Mouse (Mus musculus) G1E (cell line): ENCODE measurements around the gene Abcd1. TPM values are rescaled to one million over a fixed set of nuclear protein-coding genes. Genes with fewer than 3 reads are reported as not detected.

Source experiments
- ATAC-seq: 2 replicates; pipeline ENCODE4 v1.8.0; 2016; ENCODE audit warnings: mild to moderate bottlenecking; ENCODE audit not compliant: insufficient number of reproducible peaks, poor library complexity, low FRiP score, severe bottlenecking; ENCODE audit errors: extremely low read depth
- DNase-seq: peaks from one replicate; pipeline ENCODE4 v3.0.0; 2012; ENCODE audit warnings: low spot score
- H3K27me3 ChIP-seq: 2 replicates; pipeline ENCODE4 v1.6.1; 2012; ENCODE audit warnings: mild to moderate bottlenecking, low read length, inconsistent platforms; ENCODE audit not compliant: insufficient read depth
- H3K36me3 ChIP-seq: replicated peaks from 2 replicates; pipeline ENCODE3; 2012; ENCODE audit warnings: mild to moderate bottlenecking, inconsistent platforms
- H3K4me1 ChIP-seq: 2 replicates; pipeline ENCODE4 v1.6.1; 2012; ENCODE audit warnings: low read depth, low read length, inconsistent platforms, mixed read lengths; ENCODE audit not compliant: insufficient read depth
- H3K4me3 ChIP-seq: 2 replicates; pipeline ENCODE4 v1.5.1; 2012; ENCODE audit warnings: low read depth, mild to moderate bottlenecking, inconsistent platforms, low read length, moderate library complexity, mixed read lengths
- H3K9me3 ChIP-seq: replicated peaks from 2 replicates; pipeline ENCODE4 v1.6.1; 2012; ENCODE audit warnings: inconsistent platforms
- CTCF ChIP-seq: IDR thresholded peaks from 2 replicates; pipeline ENCODE4 v1.5.1; 2012; ENCODE audit warnings: low read depth, low read length, inconsistent platforms, mixed read lengths
- GATA1 ChIP-seq: IDR thresholded peaks from 2 replicates; pipeline ENCODE4 v1.6.1; 2012; ENCODE audit warnings: borderline replicate concordance, low read length, inconsistent platforms, mixed read lengths
- GATA2 ChIP-seq: IDR thresholded peaks from 2 replicates; pipeline ENCODE4 v1.6.1; 2012; ENCODE audit warnings: low read depth, low read length, inconsistent platforms, borderline replicate concordance
- POLR2AphosphoS5 ChIP-seq: IDR thresholded peaks from 2 replicates; pipeline ENCODE4 v1.6.1; 2012; ENCODE audit warnings: low read depth, low read length, inconsistent platforms; ENCODE audit not compliant: insufficient replicate concordance
- TAL1 ChIP-seq: conservative IDR thresholded peaks from 2 replicates; pipeline ENCODE4 v1.6.1; 2012; ENCODE audit warnings: low read depth, low read length, inconsistent platforms, mixed read lengths
- polyA plus RNA-seq: library from polyadenylated mRNA; stranded (reverse); fragments of >175 nt; gene quantifications from 2 replicates; pipeline ENCODE4 v1.2.3, GENCODE M21; 2012
- total RNA-seq, 2 experiments: library from RNA; stranded (forward) in 1 of 2; stranded (reverse) in 1 of 2; fragments of 200-1000 nt in 1 of 2; fragments of >200 nt in 1 of 2; fragmentation: Nextera tagmentation in 1 of 2; gene quantifications; 2 replicates each; pipeline ENCODE4 v1.2.3; 2014 to 2017

The Abcd1 gene
- total and polyA plus RNA-seq, 3 experiments: 7.0 to 19.4 (median 17.1) TPM

DNA sequence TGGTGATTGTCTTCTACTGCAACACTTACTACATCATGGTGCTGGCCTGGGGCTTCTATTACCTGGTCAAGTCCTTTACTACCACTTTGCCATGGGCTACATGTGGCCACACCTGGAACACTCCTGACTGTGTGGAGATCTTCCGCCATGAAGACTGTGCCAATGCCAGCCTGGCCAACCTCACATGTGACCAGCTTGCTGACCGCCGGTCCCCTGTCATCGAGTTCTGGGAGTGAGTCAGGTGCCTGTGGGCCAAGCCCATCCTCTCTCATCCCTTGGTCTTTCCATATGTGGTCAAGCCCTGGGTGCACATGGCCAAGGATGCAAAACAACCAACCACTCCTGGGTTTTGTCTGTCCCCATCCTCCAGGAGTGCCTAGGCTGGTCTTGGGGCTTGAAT, 39.7 kb upstream of the Abcd1 start:
- ATAC-seq: no peak
- no peak overlapping the region for H3K4me3 ChIP-seq
- peaks cover 39% of the 10 kb centered on the region for H3K36me3 ChIP-seq
- no peak for TF ChIP-seq TAL1
- no peak for TF ChIP-seq GATA2
- TF ChIP-seq GATA1: no peak
- no peak for TF ChIP-seq CTCF
- no peak for TF ChIP-seq POLR2AphosphoS5
- DNase-seq: no peak
- H3K4me1 ChIP-seq: peaks cover 16% of the 10 kb centered on the region
- H3K9me3 ChIP-seq: no peaks in the 10 kb centered on the region
- H3K27me3 ChIP-seq: peaks cover 13% of the 10 kb centered on the region; the same call in 1 of the 2 replicates

DNA sequence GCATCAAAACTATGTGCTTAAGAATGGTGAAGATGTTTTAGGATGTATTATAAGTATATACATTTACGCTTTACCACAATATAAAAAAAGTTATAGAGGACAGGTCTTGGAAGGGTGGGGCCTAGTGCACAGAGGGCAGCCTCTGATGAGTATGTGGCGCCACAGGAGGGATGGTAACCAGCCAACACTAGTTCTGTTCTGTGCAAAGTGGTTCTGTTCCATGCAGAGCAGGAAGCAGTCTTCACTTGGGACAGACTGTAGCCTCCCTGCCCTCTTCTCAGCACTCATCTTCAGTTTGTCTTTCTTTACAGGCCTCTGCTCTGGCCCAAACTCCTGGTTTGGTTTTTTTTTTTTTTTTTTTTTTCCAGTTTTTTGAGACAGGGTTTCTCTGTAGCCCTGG, 32.2 kb upstream of the Abcd1 start:
- ATAC-seq: no peak
- Histone ChIP-seq H3K36me3 (peaks cover 97% of the 10 kb centered on the region), H3K27me3 (no peaks in the 10 kb centered on the region), H3K9me3 (no peaks in the 10 kb centered on the region), H3K4me3 (no peak overlapping the region), H3K4me1 (no peaks in the 10 kb centered on the region)
- no peak for DNase-seq
- TF ChIP-seq TAL1 (no peak), POLR2AphosphoS5 (no peak), CTCF (no peak), GATA2 (no peak), GATA1 (no peak)

DNA sequence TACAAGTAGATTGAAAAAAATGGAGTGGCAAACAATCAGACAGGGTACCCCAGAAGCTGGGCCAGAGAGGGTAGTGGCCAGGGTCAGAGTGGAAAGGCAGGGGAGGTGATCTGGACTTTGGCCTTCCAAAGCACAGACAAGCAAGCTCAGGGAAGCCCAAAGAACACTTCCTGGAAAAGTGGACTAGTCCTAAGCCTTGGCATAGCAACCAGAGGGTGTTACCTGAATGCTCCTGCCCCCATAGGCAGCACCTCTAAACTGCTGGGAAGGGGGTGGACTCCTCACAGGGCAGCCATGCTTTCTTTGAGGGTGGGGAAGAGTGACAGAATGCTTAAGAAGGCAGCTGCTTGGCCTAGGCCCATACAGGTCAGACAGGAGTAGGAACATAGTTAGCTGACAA, 31.4 kb upstream of the Abcd1 start:
- Histone ChIP-seq H3K9me3 (no peaks in the 10 kb centered on the region), H3K27me3 (no peaks in the 10 kb centered on the region), H3K36me3 (peaks cover 97% of the 10 kb centered on the region), H3K4me1 (no peaks in the 10 kb centered on the region), H3K4me3 (no peak overlapping the region)
- TF ChIP-seq POLR2AphosphoS5 (no peak), TAL1 (no peak), CTCF (no peak), GATA2 (no peak), GATA1 (no peak)
- no peak for DNase-seq
- ATAC-seq: no peak

DNA sequence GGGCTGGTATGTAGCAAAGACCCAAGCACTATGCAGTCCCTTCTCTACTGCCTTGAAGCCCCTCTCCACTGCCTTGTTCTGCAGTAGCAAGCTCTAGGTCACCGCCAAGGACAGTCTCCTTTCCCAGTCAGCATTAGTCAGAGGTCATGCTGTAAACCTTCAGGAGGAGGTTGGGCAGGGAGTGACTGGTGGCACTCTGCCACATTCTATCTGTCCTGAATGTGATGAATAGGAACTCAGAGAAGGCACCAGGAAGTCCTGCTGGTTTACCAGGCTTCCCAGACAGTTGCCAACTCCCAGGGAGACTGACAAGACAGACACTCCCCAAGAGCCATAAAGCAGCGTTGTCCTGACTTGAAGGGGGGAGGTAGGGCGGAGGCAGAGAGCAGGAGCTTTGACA, 30.8 kb upstream of the Abcd1 start:
- DNase-seq (no peak), ATAC-seq (no peak)
- Histone ChIP-seq H3K4me1 (no peaks in the 10 kb centered on the region), H3K4me3 (no peak overlapping the region), H3K9me3 (no peaks in the 10 kb centered on the region), H3K27me3 (no peaks in the 10 kb centered on the region), H3K36me3 (peaks cover 97% of the 10 kb centered on the region)
- TF ChIP-seq GATA1 (no peak), CTCF (no peak), TAL1 (no peak), POLR2AphosphoS5 (no peak), GATA2 (no peak)

DNA sequence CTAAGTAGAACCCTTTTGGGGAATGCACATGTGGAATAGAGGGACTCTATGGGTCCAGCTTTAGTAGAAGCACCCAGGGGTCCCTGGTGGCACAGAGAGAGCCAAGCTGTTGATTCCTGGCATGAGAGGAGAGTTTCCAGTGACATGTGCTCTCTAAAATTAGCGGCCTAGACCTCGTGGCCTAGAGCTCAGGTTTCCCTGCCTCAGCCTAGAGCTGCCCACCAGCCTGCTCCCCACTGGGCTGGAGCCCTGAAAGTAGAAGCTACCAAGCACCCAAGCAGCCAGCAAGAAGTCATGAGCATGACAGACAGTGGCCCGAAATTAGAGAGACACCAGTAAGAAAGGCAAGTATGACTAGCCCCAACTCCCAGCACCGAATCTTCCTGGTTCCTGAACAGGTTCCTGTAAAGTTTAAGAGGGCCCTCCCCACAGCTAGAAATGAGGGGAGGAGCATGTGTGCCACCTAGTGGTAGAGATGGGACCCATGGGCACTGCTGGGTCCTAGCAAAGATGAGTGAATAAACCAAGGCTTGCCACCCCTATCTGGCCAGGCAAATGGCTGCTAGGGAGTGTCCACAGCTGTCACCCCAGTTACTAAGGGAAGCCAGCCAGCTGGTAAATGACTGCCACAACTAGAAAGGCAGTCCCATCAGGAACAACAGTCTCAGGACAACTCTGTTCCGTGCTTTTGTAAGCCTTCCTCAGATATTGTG, 25.3 kb upstream of the Abcd1 start:
- Histone ChIP-seq H3K36me3 (peaks cover 92% of the 10 kb centered on the region), H3K4me1 (no peaks in the 10 kb centered on the region), H3K27me3 (no peaks in the 10 kb centered on the region), H3K4me3 (no peak overlapping the region), H3K9me3 (no peaks in the 10 kb centered on the region)
- TF ChIP-seq TAL1 (no peak), CTCF (peak; percentile 25), POLR2AphosphoS5 (no peak)
- no peak for DNase-seq
- ATAC-seq: no peak

DNA sequence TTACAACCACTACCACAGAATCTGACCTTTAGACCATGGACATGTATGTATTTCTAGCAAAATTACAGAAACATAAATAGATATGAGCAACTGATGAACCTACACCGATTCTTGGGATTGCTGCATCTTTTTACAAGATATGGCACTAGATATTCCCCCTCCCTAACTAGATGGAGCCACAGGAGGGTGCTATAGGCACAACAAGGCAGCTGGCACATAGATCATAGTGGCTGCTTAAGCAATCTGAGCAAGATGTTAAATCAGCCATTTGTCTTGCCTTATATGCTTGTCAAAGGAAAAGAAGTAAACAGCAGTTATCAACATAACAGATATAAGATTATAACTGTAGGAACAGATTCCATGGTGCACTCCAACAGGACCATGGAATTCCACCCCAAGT, 15.9 kb upstream of the Abcd1 start:
- no peaks in the 10 kb centered on the region for H3K4me1 ChIP-seq
- no peak for ATAC-seq
- H3K4me3 ChIP-seq: no peak overlapping the region
- H3K27me3 ChIP-seq: no peaks in the 10 kb centered on the region
- no peak for DNase-seq
- H3K9me3 ChIP-seq: no peaks in the 10 kb centered on the region
- peaks cover 61% of the 10 kb centered on the region for H3K36me3 ChIP-seq
- TF ChIP-seq CTCF (no peak), GATA2 (no peak), GATA1 (no peak), TAL1 (no peak), POLR2AphosphoS5 (no peak)
